Mouse (Mus musculus): ENCODE data around the gene Tdp1. TPM values are rescaled to one million over a fixed set of nuclear protein-coding genes. Genes with fewer than 3 reads are reported as not detected.

Gene Tdp1
- polyA plus RNA-seq, 1 experiment, result 68.7 TPM

DNA sequence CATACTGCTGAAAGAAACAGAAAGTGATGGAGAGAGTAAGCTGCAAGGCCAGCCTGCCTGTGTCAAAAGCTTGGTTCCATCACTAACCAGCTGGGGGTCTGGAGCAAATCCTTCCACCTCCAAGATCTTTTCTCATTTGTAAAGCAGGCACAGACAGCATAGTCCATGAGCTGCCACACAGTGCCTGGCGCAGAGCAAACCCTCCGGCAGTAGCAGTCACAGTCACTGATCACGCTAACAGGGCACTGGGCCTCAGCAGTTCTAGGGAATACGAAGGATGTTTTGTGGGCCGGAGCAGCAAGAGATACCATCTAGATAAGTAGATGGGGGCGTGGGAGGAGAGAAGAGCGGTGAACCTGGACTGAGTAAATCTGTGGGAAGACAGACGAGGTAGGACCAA is 39.4 kb upstream of the Tdp1 start:
- no peaks in the 10 kb centered on the region for H3K4me1 ChIP-seq (ENCODE audit: control insufficient read depth, insufficient read depth, low read length)
- TF ChIP-seq POLR2A (IDR thresholded peaks at IDR 0.05; ENCODE audit: insufficient read depth, low read length) (no peak), EP300 (IDR thresholded peaks at IDR 0.05; ENCODE audit: insufficient read depth, low read depth, low read length) (no peak), CTCF (IDR thresholded peaks at IDR 0.05; ENCODE audit: low read depth, low read length) (no peak)
- no peak overlapping the region for H3K9ac ChIP-seq (ENCODE audit: low read depth, poor library complexity, severe bottlenecking)
- H3K9me3 ChIP-seq (replicated peaks; ENCODE audit: control insufficient read depth, insufficient read depth, low read length, poor library complexity, severe bottlenecking), result no peaks in the 10 kb centered on the region
- H3K27me3 ChIP-seq (ENCODE audit: control insufficient read depth, insufficient read depth, low read length, poor library complexity, severe bottlenecking), result no peaks in the 10 kb centered on the region
- no peak overlapping the region for H3K4me3 ChIP-seq (ENCODE audit: low read depth, low read length)
- no peak overlapping the region for H3K27ac ChIP-seq (ENCODE audit: insufficient read depth, low read length)
- no peaks in the 10 kb centered on the region for H3K36me3 ChIP-seq (ENCODE audit: control insufficient read depth, insufficient read depth, low read length, poor library complexity, severe bottlenecking)

DNA sequence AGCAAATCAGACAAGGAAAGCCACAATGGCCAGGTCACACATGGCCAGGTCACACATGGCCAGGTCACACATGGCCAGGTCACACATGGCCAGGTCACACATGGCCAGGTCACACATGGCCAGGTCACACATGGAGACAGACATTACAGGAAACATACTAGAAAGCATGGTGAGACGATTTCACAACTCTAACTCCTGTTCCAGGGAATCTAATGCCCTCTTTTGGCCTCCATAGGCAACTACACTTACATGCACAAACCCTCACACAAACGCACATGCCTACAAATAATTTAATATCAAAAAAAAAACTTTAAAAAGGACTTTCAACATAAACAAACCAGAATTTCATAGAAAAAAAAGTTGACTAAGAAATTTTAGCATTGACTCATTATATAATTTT is 34.3 kb upstream of the Tdp1 start:
- H3K27me3 ChIP-seq (ENCODE audit: control insufficient read depth, insufficient read depth, low read length, poor library complexity, severe bottlenecking), result no peaks in the 10 kb centered on the region
- no peaks in the 10 kb centered on the region; the same call in 1 of the 2 replicates for H3K36me3 ChIP-seq (ENCODE audit: control insufficient read depth, insufficient read depth, low read length, poor library complexity, severe bottlenecking)
- TF ChIP-seq EP300 (IDR thresholded peaks at IDR 0.05; ENCODE audit: insufficient read depth, low read depth, low read length), result no peak
- TF ChIP-seq POLR2A (IDR thresholded peaks at IDR 0.05; ENCODE audit: insufficient read depth, low read length), result no peak
- no peak for TF ChIP-seq CTCF (IDR thresholded peaks at IDR 0.05; ENCODE audit: low read depth, low read length)
- no peaks in the 10 kb centered on the region for H3K9me3 ChIP-seq (replicated peaks; ENCODE audit: control insufficient read depth, insufficient read depth, low read length, poor library complexity, severe bottlenecking)
- no peaks in the 10 kb centered on the region for H3K4me1 ChIP-seq (ENCODE audit: control insufficient read depth, insufficient read depth, low read length)
- H3K27ac ChIP-seq (ENCODE audit: insufficient read depth, low read length), result no peak overlapping the region
- H3K4me3 ChIP-seq (ENCODE audit: low read depth, low read length), result no peak overlapping the region
- no peak overlapping the region for H3K9ac ChIP-seq (ENCODE audit: low read depth, poor library complexity, severe bottlenecking)

- H3K4me3 ChIP-seq (ENCODE audit: low read depth, low read length), result no peak overlapping the region
- no peak overlapping the region for H3K9ac ChIP-seq (ENCODE audit: low read depth, poor library complexity, severe bottlenecking)
- no peak overlapping the region for H3K27ac ChIP-seq (ENCODE audit: insufficient read depth, low read length)
- H3K36me3 ChIP-seq (ENCODE audit: control insufficient read depth, insufficient read depth, low read length, poor library complexity, severe bottlenecking), result no peaks in the 10 kb centered on the region; the same call in 1 of the 2 replicates
- no peaks in the 10 kb centered on the region for H3K27me3 ChIP-seq (ENCODE audit: control insufficient read depth, insufficient read depth, low read length, poor library complexity, severe bottlenecking)
- H3K4me1 ChIP-seq (ENCODE audit: control insufficient read depth, insufficient read depth, low read length), result no peaks in the 10 kb centered on the region
- TF ChIP-seq CTCF (IDR thresholded peaks at IDR 0.05; ENCODE audit: low read depth, low read length) (no peak), EP300 (IDR thresholded peaks at IDR 0.05; ENCODE audit: insufficient read depth, low read depth, low read length) (no peak), POLR2A (IDR thresholded peaks at IDR 0.05; ENCODE audit: insufficient read depth, low read length) (no peak)
- no peaks in the 10 kb centered on the region for H3K9me3 ChIP-seq (replicated peaks; ENCODE audit: control insufficient read depth, insufficient read depth, low read length, poor library complexity, severe bottlenecking)
Observed at GRCm38 (mm10) chr12:99853323-99854258, 30.7 kb upstream of the Tdp1 start.

DNA sequence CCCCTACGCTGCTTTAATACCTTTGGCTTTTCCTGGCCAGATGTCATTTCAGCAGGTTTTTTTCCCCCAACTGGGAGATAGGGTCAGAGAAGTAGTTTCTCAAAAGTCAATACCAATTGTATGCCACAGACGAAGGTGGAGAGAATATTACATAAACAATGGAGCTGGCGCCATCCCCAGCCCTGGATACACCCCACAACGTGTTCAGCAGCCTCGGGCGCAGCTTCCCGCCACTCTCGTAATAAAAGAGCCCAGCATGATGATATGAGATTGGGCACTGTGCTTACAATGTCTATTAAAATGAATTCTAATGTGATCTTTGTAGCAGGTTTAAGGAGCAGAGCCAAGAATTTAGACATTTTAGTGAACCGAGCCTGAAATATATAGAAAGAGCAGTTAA is 28.3 kb upstream of the Tdp1 start:
- Histone ChIP-seq H3K9ac (ENCODE audit: low read depth, poor library complexity, severe bottlenecking) (no peak overlapping the region), H3K9me3 (replicated peaks; ENCODE audit: control insufficient read depth, insufficient read depth, low read length, poor library complexity, severe bottlenecking) (no peaks in the 10 kb centered on the region), H3K4me3 (ENCODE audit: low read depth, low read length) (no peak overlapping the region), H3K4me1 (ENCODE audit: control insufficient read depth, insufficient read depth, low read length) (no peaks in the 10 kb centered on the region), H3K36me3 (ENCODE audit: control insufficient read depth, insufficient read depth, low read length, poor library complexity, severe bottlenecking) (no peaks in the 10 kb centered on the region; the same call in 1 of the 2 replicates), H3K27me3 (ENCODE audit: control insufficient read depth, insufficient read depth, low read length, poor library complexity, severe bottlenecking) (no peaks in the 10 kb centered on the region), H3K27ac (ENCODE audit: insufficient read depth, low read length) (no peak overlapping the region)
- TF ChIP-seq CTCF (IDR thresholded peaks at IDR 0.05; ENCODE audit: low read depth, low read length) (no peak), POLR2A (IDR thresholded peaks at IDR 0.05; ENCODE audit: insufficient read depth, low read length) (no peak), EP300 (IDR thresholded peaks at IDR 0.05; ENCODE audit: insufficient read depth, low read depth, low read length) (no peak)

- Histone ChIP-seq H3K9me3 (replicated peaks; ENCODE audit: control insufficient read depth, insufficient read depth, low read length, poor library complexity, severe bottlenecking) (no peaks in the 10 kb centered on the region), H3K4me3 (ENCODE audit: low read depth, low read length) (no peak overlapping the region), H3K27me3 (ENCODE audit: control insufficient read depth, insufficient read depth, low read length, poor library complexity, severe bottlenecking) (no peaks in the 10 kb centered on the region), H3K36me3 (ENCODE audit: control insufficient read depth, insufficient read depth, low read length, poor library complexity, severe bottlenecking) (no peaks in the 10 kb centered on the region; the same call in 1 of the 2 replicates), H3K4me1 (ENCODE audit: control insufficient read depth, insufficient read depth, low read length) (no peaks in the 10 kb centered on the region), H3K27ac (ENCODE audit: insufficient read depth, low read length) (no peak overlapping the region), H3K9ac (ENCODE audit: low read depth, poor library complexity, severe bottlenecking) (no peak overlapping the region)
- TF ChIP-seq CTCF (IDR thresholded peaks at IDR 0.05; ENCODE audit: low read depth, low read length) (no peak), POLR2A (IDR thresholded peaks at IDR 0.05; ENCODE audit: insufficient read depth, low read length) (no peak), EP300 (IDR thresholded peaks at IDR 0.05; ENCODE audit: insufficient read depth, low read depth, low read length) (no peak)
Observed at GRCm38 (mm10) chr12:99858664-99859063, 25.7 kb upstream of the Tdp1 start.

All from ES-Bruce4 (cell line).